Mouse (Mus musculus) spleen, postnatal 10 days (tissue): ENCODE measurements at regions not wholly inside any gene's neighbourhood (a gene's known extent, or its start where the extent isn't known, plus 50 kb on each side); places are given as distances from the start of the nearest gene placed in this dataset.

Source experiments
- DNase-seq, 2 experiments: peaks; one replicate each; pipeline ENCODE4 v3.0.0; 2021 to 2022; ENCODE audit warnings: low spot score in 2 of 2

- DNase-seq: no peak
Observed at GRCm38 (mm10) chr4:83915871-83916270, 390.5 kb downstream of the Ccdc171 start.

GRCm38 (mm10) chr4:83917009-83917408 is 391.7 kb downstream of the Ccdc171 start:
- no peak for DNase-seq

GRCm38 (mm10) chr4:83918093-83918492 is 392.7 kb downstream of the Ccdc171 start:
- no peak for DNase-seq

- DNase-seq: no peak
Observed at GRCm38 (mm10) chr4:83919041-83919440, 393.7 kb downstream of the Ccdc171 start.

GRCm38 (mm10) chr4:83925118-83925842 is 399.9 kb downstream of the Ccdc171 start:
- no peak for DNase-seq

- no peak for DNase-seq
Observed at GRCm38 (mm10) chr4:83926195-83926731, 400.9 kb downstream of the Ccdc171 start.

- no peak for DNase-seq
Observed at GRCm38 (mm10) chr4:83931897-83932654, 406.7 kb downstream of the Ccdc171 start.

GRCm38 (mm10) chr4:83941693-83942092 is 416.3 kb downstream of the Ccdc171 start:
- no peak for DNase-seq

- no peak for DNase-seq
Observed at GRCm38 (mm10) chr4:83949612-83950011, 424.3 kb downstream of the Ccdc171 start.

- DNase-seq: no peak
Observed at GRCm38 (mm10) chr4:83950809-83951409, 425.6 kb downstream of the Ccdc171 start.

GRCm38 (mm10) chr4:83956252-83956904 is 431.0 kb downstream of the Ccdc171 start:
- no peak for DNase-seq

- no peak for DNase-seq
Observed at GRCm38 (mm10) chr4:83957217-83957692, 431.9 kb downstream of the Ccdc171 start.

GRCm38 (mm10) chr4:83966898-83967297 is 441.6 kb downstream of the Ccdc171 start:
- DNase-seq: no peak

- no peak for DNase-seq
Observed at GRCm38 (mm10) chr4:83973162-83973561, 447.8 kb downstream of the Ccdc171 start.

- no peak for DNase-seq
Observed at GRCm38 (mm10) chr4:83974214-83975012, 449.1 kb downstream of the Ccdc171 start.

- no peak for DNase-seq
Observed at GRCm38 (mm10) chr4:83975569-83975968, 450.2 kb downstream of the Ccdc171 start.

- no peak for DNase-seq
Observed at GRCm38 (mm10) chr4:83976067-83976466, 450.7 kb downstream of the Ccdc171 start.

- DNase-seq: no peak
Observed at GRCm38 (mm10) chr4:83979088-83979487, 453.7 kb downstream of the Ccdc171 start.

GRCm38 (mm10) chr4:83984671-83985391 is 459.5 kb downstream of the Ccdc171 start:
- no peak for DNase-seq

GRCm38 (mm10) chr4:83985451-83985850 is 460.1 kb downstream of the Ccdc171 start:
- no peak for DNase-seq
